Mouse (Mus musculus) ES-Bruce4 (cell line): ENCODE results near the gene St6galnac3.

Experiments used
- CTCF ChIP-seq: IDR thresholded peaks from one replicate; pipeline ENCODE4 v1.8.1; 2011; ENCODE audit warnings: low read depth, low read length
- EP300 ChIP-seq: IDR thresholded peaks from 2 replicates; pipeline ENCODE4 v1.6.1; 2011; ENCODE audit warnings: low read depth, low read length; ENCODE audit not compliant: insufficient read depth

DNA sequence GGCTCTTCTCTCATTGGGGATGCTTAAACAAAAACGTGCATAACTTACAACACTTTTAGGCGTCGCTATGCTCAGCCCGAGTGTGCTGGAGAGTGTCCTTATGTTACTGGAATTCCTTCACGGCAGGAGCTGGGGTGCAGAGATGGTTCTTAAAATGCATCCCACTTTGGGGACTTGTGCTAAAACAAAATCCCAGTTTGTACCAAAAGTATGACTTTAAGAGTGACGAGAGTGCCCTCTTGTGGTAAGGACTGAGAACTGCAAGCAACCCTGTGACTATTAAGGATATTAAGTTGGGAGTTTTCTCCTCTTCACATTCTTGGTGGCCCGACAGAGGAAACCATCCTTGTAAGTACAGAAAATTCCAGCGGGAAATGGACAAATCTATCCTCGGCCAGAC lies 69.9 kb downstream of the St6galnac3 start:
- no peak for TF ChIP-seq CTCF
- TF ChIP-seq EP300 = no peak
